Mouse (Mus musculus) neural tube, embryonic 12.5 days (tissue): ENCODE data around the gene Utrn. TPM values are rescaled to one million over a fixed set of nuclear protein-coding genes. Genes with fewer than 3 reads are reported as not detected.

Source experiments
- ATAC-seq: fragments of 200-750 bp; cut with Nextera tagmentation; 2 replicates; pipeline ENCODE4 v1.8.0; 2017; ENCODE audit warnings: low read depth, mild to moderate bottlenecking, moderate TSS enrichment, moderate library complexity; ENCODE audit not compliant: low FRiP score
- H3K27ac ChIP-seq: fragments of 300-500 bp; sonication (generic); 2 replicates; pipeline ENCODE4 v1.5.1; 2016
- H3K27me3 ChIP-seq: fragments of 300-500 bp; sonication (generic); replicated peaks from 2 replicates; pipeline ENCODE4 v1.6.1; 2016; ENCODE audit warnings: mild to moderate bottlenecking
- H3K36me3 ChIP-seq: fragments of 300-500 bp; sonication (generic); 2 replicates; pipeline ENCODE4 v1.6.1; 2016; ENCODE audit warnings: mild to moderate bottlenecking
- H3K4me1 ChIP-seq: fragments of 300-500 bp; sonication (generic); 2 replicates; pipeline ENCODE4 v1.6.1; 2016
- H3K4me2 ChIP-seq: fragments of 300-500 bp; sonication (generic); replicated peaks from 2 replicates; pipeline ENCODE4 v1.6.1; 2016; ENCODE audit warnings: mild to moderate bottlenecking
- H3K4me3 ChIP-seq: fragments of 300-500 bp; sonication (generic); 2 replicates; pipeline ENCODE4 v1.5.1; 2016
- H3K9ac ChIP-seq: fragments of 300-500 bp; sonication (generic); 2 replicates; pipeline ENCODE4 v1.6.1; 2016; ENCODE audit warnings: mild to moderate bottlenecking
- H3K9me3 ChIP-seq: fragments of 300-500 bp; sonication (generic); 2 replicates; pipeline ENCODE4 v1.6.1; 2016; ENCODE audit warnings: mild to moderate bottlenecking
- WGBS: fragments of 180-500 bp; shearing (Covaris S2); methylation state at CpG from one replicate; pipeline ENCODE4 v1.1.7; 2016; 5-methylcytosine and 5-hydroxymethylcytosine counted together
- polyA plus RNA-seq: library from polyadenylated mRNA; unstranded; fragments of >200 nt; fragmentation: Nextera tagmentation; extraction: Ambion mirVana; gene quantifications from 2 replicates; pipeline ENCODE4 v1.2.1, GENCODE M21; 2016

The Utrn gene
- polyA plus RNA-seq, 1 experiment from 2014 or later: 44.4 TPM

DNA sequence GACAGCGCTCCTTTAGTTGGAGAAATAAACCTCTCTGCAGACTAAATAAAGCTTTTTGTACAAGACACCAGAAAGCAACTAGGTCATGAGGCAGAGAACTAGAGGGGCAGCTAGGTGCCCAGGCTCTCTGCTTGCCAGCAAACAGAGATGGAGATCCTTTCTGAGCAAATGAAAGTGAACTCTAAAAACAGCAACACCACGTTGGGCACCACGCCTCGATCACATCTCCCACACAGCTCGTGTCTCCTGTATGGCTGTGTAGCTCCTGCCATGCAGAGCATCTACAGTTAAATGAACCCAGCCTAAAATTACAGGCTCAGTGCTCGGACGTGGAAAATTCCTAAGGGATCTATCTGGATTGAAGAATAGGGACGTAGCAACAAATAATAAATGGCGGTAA lies 61.5 kb downstream of the Utrn start:
- 79% methylated on average over 9 of the region's 9 CpGs for WGBS
- Histone ChIP-seq H3K27ac (no peak overlapping the region), H3K36me3 (no peaks in the 10 kb centered on the region)

DNA sequence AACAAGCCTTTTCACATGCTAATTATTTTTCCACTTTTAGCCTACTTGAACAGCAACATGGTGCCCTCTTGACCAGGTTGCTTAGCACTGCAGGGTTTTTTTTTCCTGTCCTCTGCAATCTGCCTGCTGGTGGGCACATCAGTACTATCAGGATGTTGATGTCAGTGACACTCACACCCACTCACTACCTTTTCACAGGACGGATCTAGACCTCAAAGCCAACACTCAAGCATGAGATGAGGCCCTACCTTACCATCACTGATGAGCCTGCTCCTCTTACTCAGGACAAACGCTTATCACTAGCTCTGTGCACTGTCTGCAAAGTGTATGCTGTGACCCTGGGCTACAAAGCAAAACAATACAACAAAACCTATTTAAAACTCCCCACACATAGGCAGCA lies 63.3 kb downstream of the Utrn start:
- Histone ChIP-seq H3K4me3 (no peak overlapping the region), H3K9ac (no peak overlapping the region)

More for the DNA sequence above, 61.5 kb downstream of the Utrn start:
- H3K9me3 ChIP-seq: no peaks in the 10 kb centered on the region
- no peaks in the 10 kb centered on the region for H3K27me3 ChIP-seq
- H3K9ac ChIP-seq: no peak overlapping the region
- no peak overlapping the region for H3K4me3 ChIP-seq
- no peak overlapping the region for H3K4me2 ChIP-seq
- H3K4me1 ChIP-seq: peaks cover 11% of the 10 kb centered on the region; the same call in 1 of the 2 replicates
- no peak for ATAC-seq

DNA sequence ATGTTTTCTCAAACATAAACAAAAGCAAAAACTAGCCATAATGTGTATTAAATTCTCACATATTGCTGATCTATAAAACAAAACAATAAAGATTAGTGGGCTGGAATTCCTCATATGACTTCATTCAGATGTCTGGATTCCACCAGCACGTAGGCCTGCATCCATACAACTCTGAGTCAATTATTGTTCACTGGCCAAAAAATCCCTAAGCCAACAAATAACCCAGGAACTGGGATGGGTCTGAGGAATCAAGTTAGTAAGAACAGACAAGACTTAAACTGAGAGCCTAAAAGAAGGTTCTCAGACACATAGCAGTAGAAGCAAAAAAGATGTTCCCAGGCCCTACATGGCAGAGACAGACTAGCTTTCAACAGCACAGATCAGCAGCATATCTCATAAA lies 65.2 kb downstream of the Utrn start:
- 84% methylated on average over 1 of the region's 1 CpGs for WGBS
- Histone ChIP-seq H3K27me3 (no peaks in the 10 kb centered on the region), H3K27ac (no peak overlapping the region), H3K9me3 (no peaks in the 10 kb centered on the region), H3K4me2 (no peak overlapping the region), H3K9ac (no peak overlapping the region), H3K36me3 (no peaks in the 10 kb centered on the region), H3K4me3 (no peak overlapping the region), H3K4me1 (peaks cover 11% of the 10 kb centered on the region; the same call in 1 of the 2 replicates)
- no peak for ATAC-seq

More for the DNA sequence above, 63.3 kb downstream of the Utrn start:
- no peak overlapping the region for H3K27ac ChIP-seq
- H3K9me3 ChIP-seq: no peaks in the 10 kb centered on the region
- ATAC-seq: no peak
- 83% methylated on average over 2 of the region's 2 CpGs for WGBS
- no peaks in the 10 kb centered on the region for H3K27me3 ChIP-seq
- no peak overlapping the region for H3K4me2 ChIP-seq
- peaks cover 11% of the 10 kb centered on the region; the same call in 1 of the 2 replicates for H3K4me1 ChIP-seq
- H3K36me3 ChIP-seq: no peaks in the 10 kb centered on the region

DNA sequence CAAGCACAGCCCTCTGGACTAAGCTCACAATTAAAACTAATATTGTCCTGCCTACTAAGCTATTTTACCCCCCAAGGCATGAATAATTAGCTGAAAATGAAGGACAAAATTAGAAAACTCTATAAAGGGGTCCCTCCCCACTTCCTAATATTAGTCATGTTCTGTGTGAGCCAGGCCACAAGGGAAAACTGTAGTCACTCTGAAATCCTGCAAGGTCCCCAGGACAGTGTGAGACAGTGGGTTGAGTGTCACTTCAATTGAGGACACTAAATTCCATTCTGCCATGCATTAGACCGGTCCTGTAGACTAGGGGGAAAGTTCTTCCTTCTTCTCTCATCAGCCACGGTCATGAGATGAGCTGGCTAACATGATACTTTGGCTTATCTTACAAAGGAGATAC lies 69.7 kb downstream of the Utrn start:
- ATAC-seq: no peak
- Histone ChIP-seq H3K4me2 (no peak overlapping the region), H3K4me3 (no peak overlapping the region), H3K9me3 (no peaks in the 10 kb centered on the region), H3K36me3 (no peaks in the 10 kb centered on the region), H3K4me1 (no peaks in the 10 kb centered on the region), H3K27me3 (no peaks in the 10 kb centered on the region), H3K27ac (no peak overlapping the region), H3K9ac (no peak overlapping the region)
- WGBS: 94% methylated on average over 2 of the region's 2 CpGs

DNA sequence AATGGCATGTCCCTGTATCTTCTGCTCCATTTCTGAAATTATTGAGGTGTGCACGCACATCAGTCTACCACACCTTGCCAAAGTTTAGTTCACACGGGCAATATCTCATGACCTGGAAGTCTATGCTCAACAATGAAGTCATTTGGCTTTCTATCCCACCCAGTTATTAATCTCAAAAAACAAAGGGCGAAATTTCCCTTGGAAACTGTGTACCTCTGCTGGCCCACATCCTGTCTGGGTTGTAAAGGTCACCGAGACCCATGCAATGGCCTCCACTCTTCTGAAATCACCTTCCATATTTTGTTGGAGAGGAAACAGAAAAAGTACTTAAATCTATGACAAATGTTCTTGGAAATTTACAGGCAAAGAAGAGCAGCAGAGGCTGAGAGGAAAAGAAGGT lies 70.9 kb downstream of the Utrn start:
- WGBS: 95% methylated on average over 4 of the region's 4 CpGs

DNA sequence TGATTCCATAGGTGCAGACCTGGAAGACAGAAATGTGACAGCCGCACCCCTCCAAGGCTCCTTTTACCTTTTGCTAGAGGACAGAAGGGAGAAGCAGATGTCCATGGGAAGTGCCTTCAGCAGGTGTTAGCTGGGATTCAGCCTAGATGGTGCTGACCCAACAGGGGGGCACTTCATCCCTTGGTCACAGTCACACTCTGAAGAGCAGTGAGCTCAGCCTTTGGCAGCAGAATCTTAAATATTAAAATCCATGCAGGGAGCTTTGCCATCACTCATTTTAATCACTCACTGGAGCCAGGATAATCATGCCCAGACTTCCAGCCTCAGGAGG lies 72.7 kb downstream of the Utrn start:
- Histone ChIP-seq H3K36me3 (no peaks in the 10 kb centered on the region), H3K27me3 (no peaks in the 10 kb centered on the region), H3K4me2 (no peak overlapping the region), H3K9ac (no peak overlapping the region), H3K9me3 (no peaks in the 10 kb centered on the region), H3K4me3 (no peak overlapping the region), H3K4me1 (0 out of 2 replicates have a peak, but pooled peaks cover 7% of the 10 kb centered on the region), H3K27ac (no peak overlapping the region)
- WGBS: 88% methylated on average over 1 of the region's 1 CpGs
- no peak for ATAC-seq

More for the DNA sequence above, 70.9 kb downstream of the Utrn start:
- H3K27ac ChIP-seq: no peak overlapping the region
- no peak for ATAC-seq
- no peaks in the 10 kb centered on the region for H3K9me3 ChIP-seq
- H3K36me3 ChIP-seq: no peaks in the 10 kb centered on the region
- no peak overlapping the region for H3K9ac ChIP-seq
- no peak overlapping the region for H3K4me3 ChIP-seq
- no peaks in the 10 kb centered on the region for H3K4me1 ChIP-seq
- H3K27me3 ChIP-seq: no peaks in the 10 kb centered on the region
- no peak overlapping the region for H3K4me2 ChIP-seq

DNA sequence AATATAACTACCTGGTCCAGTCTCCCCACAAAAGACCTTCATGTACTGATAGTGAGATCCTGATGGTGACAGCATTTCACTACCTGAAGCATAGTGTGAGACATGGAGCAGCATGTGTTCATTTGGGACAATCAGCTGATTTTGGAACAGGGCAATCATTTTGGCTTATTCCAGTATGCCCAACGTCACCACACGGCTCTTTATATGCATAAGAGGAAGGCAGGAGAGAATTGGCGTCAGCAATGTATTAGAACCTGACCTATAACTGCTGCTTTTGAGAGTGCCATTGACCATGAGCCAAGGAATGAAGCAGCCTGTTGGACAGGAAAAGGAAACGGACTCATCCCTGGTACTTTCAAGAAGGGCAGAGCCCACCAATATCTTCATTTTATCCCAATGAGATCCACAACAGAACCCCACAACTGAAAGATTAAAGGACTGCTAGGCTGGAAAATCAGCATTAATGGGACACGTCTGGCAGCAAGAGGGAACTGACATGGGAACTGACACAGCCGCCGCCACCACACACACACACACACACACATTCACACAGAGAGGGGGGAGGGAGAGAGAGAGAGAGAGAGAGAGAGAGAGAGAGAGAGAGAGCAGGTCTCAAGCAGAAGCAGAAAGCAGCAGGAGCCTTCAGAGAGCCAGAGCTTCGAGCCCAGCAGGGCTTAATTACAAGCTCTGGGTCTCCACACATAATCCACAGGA lies 73.2 kb downstream of the Utrn start:
- WGBS: 72% methylated on average over 8 of the region's 8 CpGs
- Histone ChIP-seq H3K4me1 (0 out of 2 replicates have a peak, but pooled peaks cover 9% of the 10 kb centered on the region), H3K9me3 (no peaks in the 10 kb centered on the region), H3K4me2 (no peak overlapping the region), H3K9ac (no peak overlapping the region), H3K27ac (no peak overlapping the region), H3K36me3 (no peaks in the 10 kb centered on the region), H3K27me3 (no peaks in the 10 kb centered on the region), H3K4me3 (no peak overlapping the region)
- ATAC-seq: no peak

DNA sequence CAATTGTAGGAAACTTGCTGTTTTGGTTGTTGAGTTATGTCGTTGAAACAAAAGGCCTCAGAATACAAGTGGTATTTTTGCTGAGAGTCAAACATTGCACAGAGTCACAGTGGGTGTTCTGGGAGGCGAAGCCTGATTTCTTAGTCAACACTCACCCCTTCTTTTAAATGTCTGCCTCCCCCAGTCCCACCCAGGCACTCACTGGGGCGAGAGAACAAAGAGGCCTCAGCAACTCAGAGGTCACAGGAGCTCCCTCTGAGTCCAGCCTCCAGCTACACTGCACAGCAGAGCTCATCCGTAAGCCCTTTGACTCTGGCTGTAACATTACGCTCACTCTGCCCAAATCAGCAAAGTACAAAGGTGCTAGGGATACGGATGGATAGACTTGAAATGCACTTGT lies 77.1 kb downstream of the Utrn start:
- ATAC-seq: peak; percentile 48
- H3K4me2 ChIP-seq: no peak overlapping the region

DNA sequence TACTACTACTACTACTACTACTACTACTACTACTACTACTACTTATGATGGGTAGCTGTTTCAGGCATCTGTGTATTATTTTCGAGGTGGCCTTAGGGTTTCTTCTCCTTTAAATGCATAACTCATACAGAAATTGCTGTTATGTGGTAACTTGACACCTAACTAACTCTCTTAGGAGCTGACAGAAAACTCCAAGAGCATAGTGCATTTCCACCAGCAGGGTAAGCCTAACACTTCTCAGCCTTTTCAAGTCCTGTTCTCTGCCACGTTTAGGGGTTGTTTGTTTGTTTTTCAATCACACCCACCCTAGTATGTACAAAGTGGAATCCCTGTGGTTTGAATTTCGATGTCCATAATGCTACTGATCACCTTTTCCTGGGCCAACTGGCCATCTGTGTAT lies 78.3 kb downstream of the Utrn start:
- Histone ChIP-seq H3K27ac (no peak overlapping the region), H3K36me3 (no peaks in the 10 kb centered on the region), H3K27me3 (no peaks in the 10 kb centered on the region), H3K4me1 (0 out of 2 replicates have a peak, but pooled peaks cover 9% of the 10 kb centered on the region), H3K9ac (no peak overlapping the region), H3K4me3 (no peak overlapping the region), H3K4me2 (no peak overlapping the region), H3K9me3 (no peaks in the 10 kb centered on the region)
- no peak for ATAC-seq
- WGBS: 67% methylated on average over 3 of the region's 3 CpGs

More for the DNA sequence above, 77.1 kb downstream of the Utrn start:
- Histone ChIP-seq H3K36me3 (no peaks in the 10 kb centered on the region), H3K4me3 (no peak overlapping the region), H3K4me1 (0 out of 2 replicates have a peak, but pooled peaks cover 9% of the 10 kb centered on the region), H3K9ac (no peak overlapping the region), H3K9me3 (no peaks in the 10 kb centered on the region), H3K27me3 (no peaks in the 10 kb centered on the region), H3K27ac (no peak overlapping the region)
- WGBS: 8% methylated on average over 6 of the region's 6 CpGs

DNA sequence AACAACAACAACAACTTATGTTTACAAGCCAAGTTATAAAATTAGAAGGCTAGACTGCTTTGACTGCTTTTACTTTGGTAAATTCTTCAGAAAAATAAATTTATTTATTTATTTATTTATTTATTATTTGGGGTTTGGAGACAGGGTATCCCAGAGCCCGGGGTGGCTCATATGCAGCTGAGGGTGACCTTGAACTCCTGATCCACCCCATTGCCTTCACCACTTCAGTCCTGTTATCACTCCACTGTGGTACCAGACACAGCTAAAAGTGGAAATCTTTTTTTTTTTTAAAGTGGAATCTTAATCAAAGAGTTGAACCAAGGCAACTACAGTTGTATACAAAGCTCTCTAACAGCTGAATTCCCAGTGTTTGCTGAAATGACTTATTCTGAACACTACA lies 80.6 kb downstream of the Utrn start:
- Histone ChIP-seq H3K27ac (no peak overlapping the region), H3K9ac (no peak overlapping the region), H3K4me2 (no peak overlapping the region), H3K4me3 (no peak overlapping the region), H3K4me1 (0 out of 2 replicates have a peak, but pooled peaks cover 9% of the 10 kb centered on the region), H3K27me3 (no peaks in the 10 kb centered on the region), H3K9me3 (no peaks in the 10 kb centered on the region), H3K36me3 (no peaks in the 10 kb centered on the region)
- ATAC-seq: no peak
- WGBS: 97% methylated on average over 1 of the region's 1 CpGs

DNA sequence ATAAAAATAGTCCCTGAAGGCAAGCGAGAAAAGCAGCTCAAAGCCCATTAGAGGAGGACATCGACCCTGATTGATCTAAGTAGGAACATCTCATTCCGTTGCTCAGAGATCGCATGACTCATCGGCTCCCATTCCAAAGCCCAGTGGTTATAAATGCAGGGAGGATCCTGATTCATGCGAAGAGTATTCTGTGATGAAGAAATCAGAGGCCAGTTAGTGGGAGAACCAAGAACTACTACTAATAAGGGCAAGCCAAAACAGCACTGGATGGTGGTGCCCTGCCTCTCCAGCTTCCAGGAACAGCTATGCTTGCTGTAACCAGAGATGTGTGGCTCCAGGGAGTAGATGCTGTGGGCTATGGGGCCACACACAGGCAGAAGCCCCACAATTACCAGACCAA lies 81.2 kb downstream of the Utrn start:
- Histone ChIP-seq H3K9ac (no peak overlapping the region), H3K9me3 (no peaks in the 10 kb centered on the region), H3K27ac (no peak overlapping the region), H3K27me3 (no peaks in the 10 kb centered on the region), H3K4me2 (no peak overlapping the region), H3K36me3 (no peaks in the 10 kb centered on the region), H3K4me3 (no peak overlapping the region), H3K4me1 (0 out of 2 replicates have a peak, but pooled peaks cover 9% of the 10 kb centered on the region)
- WGBS: 89% methylated on average over 6 of the region's 6 CpGs
- ATAC-seq: no peak

DNA sequence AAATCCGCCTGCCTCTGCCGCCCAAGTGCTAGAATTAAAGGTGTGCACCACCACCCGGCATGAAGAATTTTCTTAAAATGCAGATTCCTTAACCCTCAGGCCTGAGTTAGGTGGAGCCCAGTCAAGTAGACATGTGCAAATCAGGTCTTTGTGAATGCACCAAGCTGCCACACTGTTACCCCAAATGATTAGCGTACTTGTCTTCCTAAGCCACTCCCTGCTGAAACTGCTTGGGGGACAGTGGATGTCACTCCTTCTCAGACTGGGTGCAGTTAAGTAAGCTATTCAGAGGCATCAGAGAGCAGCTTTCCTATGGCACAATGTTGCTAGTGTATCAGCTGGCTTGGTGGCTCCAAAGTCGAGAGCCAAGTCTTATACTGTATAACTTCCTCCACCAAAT lies 83.9 kb downstream of the Utrn start:
- WGBS: 90% methylated on average over 5 of the region's 5 CpGs
- Histone ChIP-seq H3K9ac (no peak overlapping the region), H3K27me3 (no peaks in the 10 kb centered on the region), H3K4me2 (no peak overlapping the region), H3K9me3 (no peaks in the 10 kb centered on the region), H3K4me1 (no peaks in the 10 kb centered on the region), H3K4me3 (no peak overlapping the region), H3K27ac (no peak overlapping the region), H3K36me3 (no peaks in the 10 kb centered on the region)
- no peak for ATAC-seq

DNA sequence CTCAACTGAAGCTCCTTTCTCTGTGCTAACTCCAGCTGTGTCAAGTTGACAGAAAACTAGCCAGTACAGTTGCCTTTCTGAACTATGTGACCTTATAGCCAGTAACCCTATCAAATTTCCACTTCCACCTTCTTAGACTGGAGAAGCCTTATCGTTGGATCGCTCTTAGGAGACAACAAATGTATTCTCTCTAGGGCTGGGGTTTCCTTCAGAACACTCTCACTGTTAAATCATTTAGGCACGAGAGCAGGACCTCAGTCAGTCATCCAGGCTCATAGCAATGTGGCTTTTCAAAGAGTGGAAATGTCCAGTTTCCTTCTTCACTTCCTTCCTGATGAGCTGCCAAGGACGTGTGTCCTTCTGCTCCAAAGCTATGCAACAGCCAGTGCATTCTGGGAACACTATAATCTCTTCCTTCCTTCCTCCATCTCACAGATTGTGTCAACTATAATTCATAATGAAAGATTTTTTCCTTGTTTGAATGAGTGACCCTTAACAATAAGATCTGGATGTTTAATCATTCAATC lies 87.7 kb downstream of the Utrn start:
- WGBS: 89% methylated on average over 4 of the region's 4 CpGs
- ATAC-seq: no peak

More for the DNA sequence above, 87.7 kb downstream of the Utrn start:
- Histone ChIP-seq H3K4me1 (no peaks in the 10 kb centered on the region), H3K27ac (no peak overlapping the region), H3K9me3 (no peaks in the 10 kb centered on the region), H3K4me3 (no peak overlapping the region), H3K36me3 (no peaks in the 10 kb centered on the region), H3K9ac (no peak overlapping the region), H3K4me2 (no peak overlapping the region), H3K27me3 (no peaks in the 10 kb centered on the region)
